Mouse (Mus musculus) bone marrow macrophage, adult 2 months (primary cell): Measurements from ENCODE around the gene Hddc3.

Experiments used
- CTCF ChIP-seq: IDR thresholded peaks from 2 replicates; pipeline ENCODE4 v1.5.1; 2012; ENCODE audit warnings: low read depth, mild to moderate bottlenecking, low read length, moderate library complexity
- POLR2A ChIP-seq: IDR thresholded peaks from 2 replicates; pipeline ENCODE4 v1.6.1; 2012; ENCODE audit warnings: mild to moderate bottlenecking, low read depth, low read length, borderline replicate concordance

DNA sequence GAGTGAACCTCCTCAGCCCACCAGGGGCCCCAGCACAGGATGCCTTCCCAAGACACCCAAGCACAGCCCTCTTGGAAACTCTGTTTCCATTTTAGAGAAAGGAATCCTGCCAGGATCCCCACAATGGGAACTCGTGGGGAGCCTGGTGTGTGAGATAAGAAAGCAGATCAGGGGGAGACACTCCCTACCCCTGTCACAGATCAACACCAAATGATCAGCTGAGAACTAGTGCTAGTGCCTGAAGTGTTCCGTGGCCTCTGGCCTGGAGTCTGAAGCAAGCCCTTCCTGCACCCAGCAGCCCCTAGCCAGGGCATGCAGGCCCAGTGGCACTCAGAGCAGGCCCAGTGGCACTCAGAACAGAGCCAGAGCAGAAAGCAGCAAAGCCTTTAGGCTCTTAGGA lies 7.9 kb downstream of the Hddc3 start:
- no peak for TF ChIP-seq CTCF
- no peak for TF ChIP-seq POLR2A
